Mouse (Mus musculus): Measurements from ENCODE around the gene Fam129b. TPM values are rescaled to one million over a fixed set of nuclear protein-coding genes. Genes with fewer than 3 reads are reported as not detected.

The Fam129b gene
- total and polyA plus RNA-seq, 3 experiments, result 17.5 to 20.0 TPM; not detected in 1

GRCm38 (mm10) chr2:32878396-32878795 lies 2.5 kb downstream of the Fam129b start:
- peaks cover 8 to 37% of the 10 kb centered on the region in 2 experiments for H3K4me1 ChIP-seq (ENCODE audit: control insufficient read depth in 1 of 2, insufficient read depth in 2 of 2, low read length in 2 of 2)
- H3K4me3 ChIP-seq (ENCODE audit: control insufficient read depth in 1 of 2, insufficient read depth in 1 of 2, low read depth in 2 of 2, low read length in 2 of 2), result no peak overlapping the region

DNA sequence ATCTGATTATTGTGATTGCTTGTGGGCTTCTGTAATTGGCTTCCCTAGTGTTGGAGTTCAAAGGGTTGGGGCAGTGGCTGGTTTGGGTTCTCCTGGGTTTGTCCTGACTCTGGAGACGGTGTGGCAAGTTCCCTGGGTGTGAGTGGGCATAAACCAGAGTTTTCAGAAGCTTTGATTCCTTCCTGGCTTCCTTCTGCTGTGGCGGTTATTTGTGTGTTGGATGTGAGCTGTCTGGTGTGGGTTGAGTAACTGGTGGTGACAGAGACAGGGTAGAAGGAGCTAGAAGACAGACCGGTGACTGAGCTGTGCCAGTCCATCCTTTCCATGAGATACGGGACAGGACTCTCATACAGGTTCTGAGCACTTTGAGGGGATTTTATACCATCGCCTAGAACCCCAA lies 3.7 kb downstream of the Fam129b start:
- no peak for DNase-seq (ENCODE audit: low read depth, low spot score)
- Histone ChIP-seq H3K9me3 (replicated peaks; ENCODE audit: insufficient read depth, low read length) (no peaks in the 10 kb centered on the region), H3K36me3 (ENCODE audit: control insufficient read depth in 1 of 2, insufficient read depth in 2 of 2, low read length in 2 of 2) (peaks cover 0 to 14% of the 10 kb centered on the region in 2 experiments; a peak in 2 of 4 replicates), H3K27me3 (ENCODE audit: control insufficient read depth in 1 of 2, insufficient read depth in 2 of 2, low read length in 2 of 2) (no peaks in the 10 kb centered on the region), H3K4me3 (ENCODE audit: control insufficient read depth in 1 of 2, insufficient read depth in 1 of 2, low read depth in 2 of 2, low read length in 2 of 2) (no peak overlapping the region), H3K9ac (ENCODE audit: control insufficient read depth, low read depth, low read length, poor library complexity, severe bottlenecking) (no peak overlapping the region), H3K4me1 (ENCODE audit: control insufficient read depth in 1 of 2, insufficient read depth in 2 of 2, low read length in 2 of 2) (peaks cover 8 to 37% of the 10 kb centered on the region in 2 experiments), H3K79me2 (ENCODE audit: control insufficient read depth, insufficient read depth, low read length, poor library complexity) (peaks cover 2% of the 10 kb centered on the region), H3K27ac (ENCODE audit: control insufficient read depth, low read depth, low read length) (no peak overlapping the region)
- TF ChIP-seq GATA1 (IDR thresholded peaks at IDR 0.05; ENCODE audit: low read depth, low read length), result no peak
- no peak for TF ChIP-seq RCOR1 (IDR thresholded peaks at IDR 0.05; ENCODE audit: low read depth, low read length)
- TF ChIP-seq TBP (IDR thresholded peaks at IDR 0.05; ENCODE audit: low read depth, low read length), result no peak
- TF ChIP-seq ZC3H11A (IDR thresholded peaks at IDR 0.05; ENCODE audit: low read depth, low read length), result no peak
- TF ChIP-seq ETS1 (IDR thresholded peaks at IDR 0.05; ENCODE audit: low read depth, low read length), result no peak
- no peak for TF ChIP-seq POLR2AphosphoS5 (IDR thresholded peaks at IDR 0.05; ENCODE audit: borderline replicate concordance, low read depth, low read length)
- no peak for TF ChIP-seq MYB (IDR thresholded peaks at IDR 0.05; ENCODE audit: low read depth, low read length)
- TF ChIP-seq CHD1 (IDR thresholded peaks at IDR 0.05; ENCODE audit: low read depth, low read length), result no peak
- TF ChIP-seq MAX (IDR thresholded peaks at IDR 0.05; ENCODE audit: low read length), result no peak
- no peak for TF ChIP-seq RAD21 (IDR thresholded peaks at IDR 0.05; ENCODE audit: low read depth, low read length)
- TF ChIP-seq UBTF (IDR thresholded peaks at IDR 0.05; ENCODE audit: borderline replicate concordance, insufficient read depth, low read depth, low read length), result no peak
- TF ChIP-seq SIN3A (IDR thresholded peaks at IDR 0.05; ENCODE audit: low read length), result no peak

More at GRCm38 (mm10) chr2:32878396-32878795, 2.5 kb downstream of the Fam129b start:
- H3K27me3 ChIP-seq (ENCODE audit: control insufficient read depth in 1 of 2, insufficient read depth in 2 of 2, low read length in 2 of 2), result no peaks in the 10 kb centered on the region
- peaks cover 0 to 14% of the 10 kb centered on the region in 2 experiments; a peak in 2 of 4 replicates for H3K36me3 ChIP-seq (ENCODE audit: control insufficient read depth in 1 of 2, insufficient read depth in 2 of 2, low read length in 2 of 2)
- TF ChIP-seq POLR2AphosphoS5 (IDR thresholded peaks at IDR 0.05; ENCODE audit: borderline replicate concordance, low read depth, low read length), result no peak
- no peak for TF ChIP-seq KAT2A (conservative IDR thresholded peaks at IDR 0.05; ENCODE audit: low read depth, low read length)
- no peak for TF ChIP-seq RAD21 (IDR thresholded peaks at IDR 0.05; ENCODE audit: low read depth, low read length)
- TF ChIP-seq CHD1 (IDR thresholded peaks at IDR 0.05; ENCODE audit: low read depth, low read length), result no peak
- no peak for TF ChIP-seq GATA1 (IDR thresholded peaks at IDR 0.05; ENCODE audit: low read depth, low read length)
- TF ChIP-seq ETS1 (IDR thresholded peaks at IDR 0.05; ENCODE audit: low read depth, low read length), result no peak
- no peak for TF ChIP-seq ELF1 (IDR thresholded peaks at IDR 0.05; ENCODE audit: low read depth, low read length)
- no peak for TF ChIP-seq BHLHE40 (IDR thresholded peaks at IDR 0.05; ENCODE audit: borderline replicate concordance, low read depth, low read length)
- no peak for TF ChIP-seq SIN3A (IDR thresholded peaks at IDR 0.05; ENCODE audit: low read length)
- TF ChIP-seq TAL1 (IDR thresholded peaks at IDR 0.05; ENCODE audit: low read length), result no peak
- no peak for TF ChIP-seq GABPA (IDR thresholded peaks at IDR 0.05; ENCODE audit: low read depth, low read length)
- no peak overlapping the region for H3K9ac ChIP-seq (ENCODE audit: control insufficient read depth, low read depth, low read length, poor library complexity, severe bottlenecking)
- H3K9me3 ChIP-seq (replicated peaks; ENCODE audit: insufficient read depth, low read length), result no peaks in the 10 kb centered on the region
- H3K79me2 ChIP-seq (ENCODE audit: control insufficient read depth, insufficient read depth, low read length, poor library complexity), result peaks cover 2% of the 10 kb centered on the region
- DNase-seq (ENCODE audit: low read depth, low spot score), result no peak
- no peak overlapping the region for H3K27ac ChIP-seq (ENCODE audit: control insufficient read depth, low read depth, low read length)
